Mouse (Mus musculus) gonadal fat pad, adult 2 months (tissue): Measurements from ENCODE around the gene Arf1. TPM values are rescaled to one million over a fixed set of nuclear protein-coding genes. Genes with fewer than 3 reads are reported as not detected.

Source experiments
- DNase-seq: peaks from one replicate; pipeline ENCODE4 v3.0.0-alpha.2; 2012; ENCODE audit warnings: low read depth
- polyA plus RNA-seq: library from polyadenylated mRNA; depleted of rRNA; stranded (reverse); fragments of >200 nt; gene quantifications from 2 replicates; pipeline ENCODE4 v1.2.3, GENCODE M21; 2012; rRNA removed

The Arf1 gene
- polyA plus RNA-seq: 639 and 653 TPM in 2 replicates

- DNase-seq: no peak
Measured at GRCm38 (mm10) chr11:59228122-59228953, at the start of gene Arf1. Gene Arf1, minus strand, starts transcription at chr11:59228270.

GRCm38 (mm10) chr11:59276877-59277276 lies 48.8 kb upstream of the Arf1 start:
- DNase-seq: no peak

- no peak for DNase-seq
Measured at GRCm38 (mm10) chr11:59274184-59274583, 46.1 kb upstream of the Arf1 start.

DNA sequence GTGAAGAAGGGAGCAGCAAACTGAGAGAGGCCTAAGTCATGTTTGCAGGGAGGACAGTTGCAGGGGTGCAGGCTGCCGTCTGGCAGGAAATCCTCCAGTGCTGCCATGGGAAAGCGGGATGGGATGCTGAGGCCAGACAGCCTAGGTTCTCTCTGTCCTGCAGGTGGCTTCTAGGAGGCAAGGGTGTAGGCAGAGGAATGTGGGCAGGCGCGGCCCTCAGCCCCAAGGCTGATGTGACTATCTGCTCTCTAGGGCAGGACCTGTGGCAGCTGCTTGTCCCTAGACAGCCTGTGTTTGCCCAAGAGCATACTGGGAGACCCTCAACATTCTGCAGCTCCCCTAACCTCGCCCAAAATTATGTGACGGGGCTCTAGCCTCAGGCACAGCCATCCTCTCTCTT lies 38.7 kb upstream of the Arf1 start:
- no peak for DNase-seq

DNA sequence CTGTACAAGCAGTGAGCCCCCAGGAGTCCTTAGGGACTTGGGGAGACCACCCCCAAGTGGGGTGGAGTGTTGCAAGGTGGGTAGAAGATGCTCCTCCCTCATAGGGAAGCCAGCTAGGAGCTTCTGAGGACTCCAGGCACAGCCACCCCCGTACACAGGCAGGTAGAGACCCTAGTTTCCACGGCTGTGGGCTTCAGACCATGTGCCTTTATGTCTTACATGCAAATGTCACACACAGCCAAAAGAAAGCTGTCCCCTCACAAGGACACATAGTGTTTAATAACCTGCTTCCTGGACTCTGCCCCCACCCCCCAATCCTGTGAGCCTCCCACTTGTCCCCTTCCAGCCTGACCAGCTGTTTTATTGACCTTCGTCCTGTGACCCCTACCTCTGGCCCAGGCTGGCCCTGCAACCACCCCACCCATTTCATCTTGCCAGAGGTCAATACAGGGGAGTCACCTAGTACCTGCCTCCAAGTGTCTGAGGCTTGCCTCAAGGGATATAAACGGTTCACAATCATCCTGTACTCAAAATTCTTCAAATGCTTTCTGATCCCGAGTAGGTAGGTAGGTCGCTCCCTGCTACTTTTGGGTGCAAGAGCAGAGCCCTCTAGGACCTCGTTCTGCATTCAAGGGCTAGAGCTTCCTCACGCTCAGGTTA lies 37.2 kb upstream of the Arf1 start:
- no peak for DNase-seq

DNA sequence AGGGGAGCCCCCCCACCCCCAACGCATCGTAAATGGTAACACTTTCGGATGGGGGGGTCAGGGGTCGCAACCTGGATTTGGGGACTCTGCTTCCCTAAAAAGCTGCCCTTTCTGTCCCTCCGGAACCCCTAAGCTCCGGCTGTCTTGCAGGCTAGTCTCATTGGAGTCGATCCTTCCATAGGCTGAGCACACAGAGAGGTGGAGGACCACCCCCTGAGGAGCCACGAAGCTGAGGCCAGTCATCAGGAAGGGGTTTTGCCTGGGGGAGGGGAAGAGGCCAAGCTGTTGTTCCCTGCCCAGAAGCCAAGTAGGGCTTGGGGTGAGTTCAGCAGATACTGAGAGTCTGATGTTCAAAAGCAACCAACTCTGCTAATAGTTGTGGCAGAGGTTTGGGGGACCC lies 36.5 kb upstream of the Arf1 start:
- no peak for DNase-seq

- no peak for DNase-seq
Measured at GRCm38 (mm10) chr11:59263870-59264563, 35.9 kb upstream of the Arf1 start.

DNA sequence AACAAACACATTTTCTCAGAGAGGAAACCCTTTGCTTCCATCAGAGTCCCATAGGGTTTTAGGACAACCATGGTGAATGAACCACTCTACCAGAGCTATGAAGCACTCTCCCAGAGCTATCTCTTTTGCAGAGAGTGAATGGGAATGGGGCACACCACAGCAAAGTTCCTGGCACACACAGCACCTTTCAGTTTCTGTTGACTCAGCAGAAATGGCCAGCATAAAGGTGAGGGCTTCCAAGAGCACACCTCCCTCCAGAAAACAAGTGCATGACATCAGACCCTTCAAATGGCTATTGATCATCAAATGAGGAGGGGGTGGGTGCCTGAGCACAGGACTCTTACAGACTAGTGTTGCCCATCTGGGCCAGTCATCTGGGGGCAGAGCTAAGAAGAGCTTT lies 34.2 kb upstream of the Arf1 start:
- no peak for DNase-seq

DNA sequence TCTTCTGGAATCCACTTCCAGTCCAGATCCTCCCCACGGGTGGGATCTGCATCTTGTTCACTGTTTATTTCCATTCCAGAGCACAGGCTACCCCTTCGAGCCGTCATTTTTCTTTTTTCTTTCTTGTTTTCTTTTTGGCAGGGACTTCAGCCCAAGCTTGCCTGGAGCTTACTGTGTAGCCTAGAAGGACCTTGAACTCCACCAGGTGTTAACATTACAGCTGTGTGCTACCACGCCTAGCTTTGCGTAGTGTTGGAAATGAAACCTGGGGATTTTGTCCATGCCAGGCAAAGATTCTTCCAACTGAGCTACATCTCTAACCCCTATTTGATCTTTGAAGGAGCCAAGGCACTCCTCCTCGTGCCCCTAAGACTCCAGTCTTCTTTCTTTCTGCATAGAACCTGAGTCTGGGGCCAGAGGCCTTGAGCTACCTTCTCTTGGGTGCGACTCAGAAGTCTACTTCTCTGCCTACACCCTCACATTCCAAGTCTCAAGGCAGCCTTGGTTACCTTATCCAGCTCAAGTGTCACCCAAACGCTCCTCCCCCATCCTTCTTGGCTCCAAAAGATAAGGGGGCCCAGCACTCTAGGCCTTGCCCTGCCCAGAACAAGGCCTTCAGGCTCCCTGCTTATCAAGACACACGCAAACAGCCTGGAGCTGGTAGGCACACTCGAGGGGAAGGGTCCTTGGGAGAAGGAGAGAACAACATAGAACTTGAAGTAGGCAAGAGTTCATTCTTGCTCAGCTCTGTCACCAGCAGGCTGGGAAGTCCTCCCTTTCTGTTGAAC lies 32.8 kb upstream of the Arf1 start:
- DNase-seq: no peak

GRCm38 (mm10) chr11:59259647-59260046 lies 31.6 kb upstream of the Arf1 start:
- DNase-seq: no peak

- no peak for DNase-seq
Measured at GRCm38 (mm10) chr11:59248101-59248500, 20.0 kb upstream of the Arf1 start.

- DNase-seq: no peak
Measured at GRCm38 (mm10) chr11:59243856-59244255, 15.8 kb upstream of the Arf1 start.

DNA sequence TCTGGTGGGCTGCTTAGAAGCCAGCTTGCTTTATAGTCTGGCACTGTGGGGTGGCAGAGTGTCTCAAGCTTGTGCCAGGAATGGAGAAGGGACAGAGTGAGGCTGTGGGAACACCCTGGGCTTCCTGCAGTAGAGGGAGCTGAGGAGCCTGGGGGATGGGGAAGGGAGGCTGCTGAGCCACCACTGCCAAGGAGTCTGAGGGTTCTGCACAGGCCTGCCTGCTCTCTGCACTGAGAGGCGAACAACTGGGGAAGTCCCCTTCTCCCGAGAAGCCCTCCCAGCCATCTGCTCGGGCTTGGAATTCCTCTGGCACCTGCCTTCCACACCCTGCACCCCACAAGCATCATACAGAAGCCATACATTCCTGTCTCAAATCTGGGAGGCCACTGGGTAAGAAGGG lies 13.8 kb upstream of the Arf1 start:
- no peak for DNase-seq

- no peak for DNase-seq
Measured at GRCm38 (mm10) chr11:59239796-59240195, 11.7 kb upstream of the Arf1 start.

DNA sequence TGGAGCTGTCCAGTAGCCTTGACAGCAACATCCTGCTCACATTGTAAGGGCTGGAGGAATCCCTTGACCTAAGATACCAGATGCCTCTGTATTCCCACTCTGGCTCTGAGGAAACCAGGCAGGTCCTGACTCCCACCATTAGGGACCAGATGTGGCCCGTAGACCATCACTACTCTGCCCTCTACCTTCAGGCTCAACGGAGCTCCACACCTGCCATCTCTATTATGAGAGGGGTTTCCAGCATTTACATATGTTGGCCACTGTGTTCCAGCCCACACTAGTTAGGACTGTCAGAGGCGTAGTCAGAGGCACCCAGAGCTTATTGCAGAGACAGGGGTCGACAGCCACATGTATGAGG lies 11.3 kb upstream of the Arf1 start:
- no peak for DNase-seq

DNA sequence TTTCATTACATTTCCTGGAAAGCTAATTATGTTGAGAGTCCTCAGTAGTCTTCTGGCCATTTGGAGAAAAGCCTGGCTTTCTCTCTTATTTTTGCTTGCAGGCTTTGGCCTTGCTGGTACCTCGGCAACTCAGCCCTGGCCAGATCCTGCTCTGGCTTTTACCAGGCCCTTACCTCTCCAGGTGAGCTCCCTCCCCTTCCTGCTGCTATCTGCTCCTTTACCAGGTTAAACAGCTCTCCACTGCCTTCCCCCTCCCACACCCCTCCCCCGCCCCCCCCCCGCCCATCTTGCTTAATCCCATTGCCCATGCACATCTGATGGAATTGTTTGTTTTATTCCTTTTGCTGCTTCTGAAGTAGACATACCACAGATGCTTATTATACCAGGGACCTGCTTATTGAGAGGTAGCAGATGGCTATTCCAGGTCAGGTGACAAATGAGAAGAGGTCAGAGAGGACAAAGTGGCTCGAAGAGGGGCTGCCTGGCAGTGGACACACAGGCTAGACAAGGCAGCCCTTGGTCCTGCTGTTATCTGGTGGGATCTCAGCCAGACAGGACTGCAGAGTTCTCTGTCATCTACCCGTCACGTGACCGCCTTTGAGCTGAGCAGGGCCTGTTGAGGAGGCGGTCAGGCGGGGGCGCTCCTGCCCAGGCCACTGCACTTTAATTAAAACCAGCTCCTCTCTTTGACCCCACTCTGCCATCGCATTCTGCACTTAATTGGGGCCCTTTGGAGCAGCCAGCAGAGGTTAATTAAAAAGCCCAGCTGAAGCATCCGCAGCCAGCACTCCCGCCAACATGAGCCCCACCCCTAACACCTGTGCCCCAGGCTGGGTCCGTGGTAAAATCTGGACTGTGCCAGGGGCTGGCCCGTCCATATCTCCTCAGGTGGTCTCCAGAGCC lies 10.7 kb upstream of the Arf1 start:
- DNase-seq: no peak

GRCm38 (mm10) chr11:59232797-59233196 lies 4.7 kb upstream of the Arf1 start:
- DNase-seq: no peak

DNA sequence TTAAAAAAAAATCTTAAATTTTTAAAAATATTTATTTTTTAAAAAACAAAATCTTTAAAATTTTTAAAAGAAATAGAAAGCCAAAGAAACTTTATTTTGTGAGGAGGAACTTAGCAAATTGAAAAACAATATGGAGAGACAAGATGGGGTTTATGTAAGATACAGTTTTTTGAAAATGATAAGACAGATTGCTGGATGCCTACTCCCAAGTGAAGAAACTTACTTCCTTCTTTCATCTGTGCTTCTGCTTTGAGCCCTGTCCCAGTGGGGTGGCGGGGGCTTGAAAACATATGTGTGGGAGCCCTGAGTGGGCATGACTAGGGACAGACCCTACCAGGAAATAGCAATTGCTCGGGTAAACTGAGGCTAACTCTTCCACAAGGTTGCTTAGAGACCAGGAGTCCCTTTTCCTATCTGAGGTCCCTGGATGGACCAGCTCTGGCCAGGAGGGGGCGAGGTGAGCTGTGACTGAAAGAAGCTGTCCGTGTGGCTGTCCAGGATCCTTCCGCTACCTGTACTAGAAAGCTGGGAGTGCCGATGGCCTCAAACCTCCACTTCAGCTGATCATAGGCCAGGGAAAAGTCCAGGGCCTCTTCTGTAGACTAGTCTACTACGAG lies 2.2 kb upstream of the Arf1 start:
- no peak for DNase-seq

- no peak for DNase-seq
Measured at GRCm38 (mm10) chr11:59227604-59228121, 407 bp downstream of the Arf1 start.
